Mouse (Mus musculus) fibroblast of lung, adult 2 months (primary cell): ENCODE measurements around the gene Atf7ip.
"Not testable (repeated sequence)": the region's sequence is repeated elsewhere in the genome, so short reads cannot be mapped to it uniquely, and the experiment has no call there.

Experiments used
- DNase-seq: peaks from one replicate; pipeline ENCODE4 v3.0.0-alpha.2; 2011; ENCODE audit warnings: low read depth

Gene Atf7ip

DNA sequence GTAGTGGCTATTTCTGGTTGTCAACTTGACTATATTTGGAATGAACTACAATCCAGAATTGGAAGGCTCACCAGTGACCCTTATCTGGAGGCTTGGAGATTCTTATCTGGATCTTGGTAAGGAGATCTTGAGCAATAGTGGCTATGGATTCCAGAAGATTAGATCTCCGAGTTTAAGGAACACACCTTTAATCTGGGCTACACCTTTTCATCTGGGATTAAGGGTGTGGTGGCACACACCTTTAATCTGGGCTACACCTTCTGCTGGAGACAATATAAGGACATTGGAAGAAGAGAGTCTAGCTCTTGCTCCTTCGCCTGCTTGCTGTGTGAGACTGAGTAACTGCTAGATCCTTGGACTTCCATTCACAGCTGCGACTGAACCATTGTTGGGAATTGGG, at the start of gene Atf7ip:
Gene Atf7ip, plus strand, starts transcription at position 301 of the 400 bp plus-strand sequence.
- not testable (repeated sequence) for DNase-seq

DNA sequence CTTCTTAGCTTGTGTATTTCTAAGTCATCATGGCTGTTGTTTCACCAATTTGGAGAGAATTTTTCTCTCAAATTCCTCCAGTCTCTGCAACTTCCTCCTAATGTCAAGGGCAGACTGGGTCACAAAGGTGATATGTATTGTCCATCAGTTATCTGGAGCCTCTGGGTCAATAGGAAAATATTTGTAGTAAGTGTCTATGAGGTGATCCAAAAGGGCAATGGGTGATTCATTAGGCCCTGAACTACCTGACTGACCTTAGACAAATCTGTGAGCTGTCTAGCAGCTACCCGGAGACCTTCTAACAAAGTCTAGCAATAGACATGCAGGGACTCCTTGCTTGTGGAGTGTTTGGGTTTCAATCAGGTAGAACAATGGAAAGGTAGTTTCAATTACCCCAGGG, 49.7 kb upstream of the Atf7ip start:
- DNase-seq = no peak

- DNase-seq = no peak
These were observed 46.8 kb upstream of the Atf7ip start for GRCm38 (mm10) chr6:136459156-136459555.

- DNase-seq = no peak
These were observed 42.5 kb upstream of the Atf7ip start for GRCm38 (mm10) chr6:136463491-136463890.

- no peak for DNase-seq
These were observed 41.8 kb upstream of the Atf7ip start for GRCm38 (mm10) chr6:136464121-136464621.

DNA sequence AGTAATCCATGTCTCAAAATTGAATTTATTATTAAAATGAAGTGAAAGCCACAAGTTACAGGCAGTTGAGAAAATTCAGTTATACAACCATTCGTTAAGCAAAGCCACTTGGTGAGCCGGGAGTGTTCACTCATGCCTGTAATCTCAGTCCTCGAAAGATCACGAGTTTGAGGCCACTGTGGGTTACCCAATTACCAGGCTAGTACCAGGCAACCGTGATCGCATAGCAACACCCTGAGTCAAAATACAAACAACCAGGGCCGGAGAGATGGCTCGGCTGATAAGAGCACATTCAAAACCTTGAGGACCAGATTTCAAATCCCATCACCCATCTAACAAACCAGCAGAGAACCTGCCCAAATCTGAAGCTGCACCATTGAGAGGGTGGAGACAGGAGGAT, 40.9 kb upstream of the Atf7ip start:
- no peak for DNase-seq

- peak; percentile 89 for DNase-seq
These were observed 40.0 kb upstream of the Atf7ip start for GRCm38 (mm10) chr6:136465959-136466381.

GRCm38 (mm10) chr6:136466956-136467750, 38.8 kb upstream of the Atf7ip start:
- no peak for DNase-seq

GRCm38 (mm10) chr6:136467837-136468236, 38.1 kb upstream of the Atf7ip start:
- no peak for DNase-seq

DNA sequence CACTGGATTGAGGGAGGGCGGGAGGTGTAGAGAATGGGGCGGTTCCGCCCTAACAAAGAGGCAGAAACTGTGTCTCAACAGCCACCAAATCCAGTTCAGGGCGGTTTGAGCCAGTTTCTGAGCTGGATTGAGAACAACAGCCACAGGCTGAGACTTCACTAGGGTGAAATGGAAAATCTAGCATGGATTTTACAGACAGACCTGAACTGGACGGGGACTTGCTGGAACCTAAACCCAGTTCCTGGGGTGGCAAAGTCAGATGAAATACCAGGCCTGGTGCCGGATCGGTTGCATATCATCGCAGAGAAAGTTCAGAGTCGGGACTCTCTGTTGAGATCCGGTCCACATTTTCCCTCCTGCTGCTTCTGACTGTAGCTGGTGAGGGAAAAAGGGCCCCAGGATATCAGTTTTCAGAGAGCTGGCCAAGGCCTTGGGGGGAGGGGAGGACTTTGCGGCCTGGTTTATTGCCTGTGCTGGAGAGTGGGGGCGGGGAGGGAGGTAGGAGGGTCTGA, 37.5 kb upstream of the Atf7ip start:
- DNase-seq = peak; percentile 96

- DNase-seq = no peak
These were observed 36.8 kb upstream of the Atf7ip start for GRCm38 (mm10) chr6:136468974-136469792.

GRCm38 (mm10) chr6:136469807-136470206, 36.2 kb upstream of the Atf7ip start:
- no peak for DNase-seq

- DNase-seq = peak; percentile 76
These were observed 35.4 kb upstream of the Atf7ip start for GRCm38 (mm10) chr6:136470321-136471230.

DNA sequence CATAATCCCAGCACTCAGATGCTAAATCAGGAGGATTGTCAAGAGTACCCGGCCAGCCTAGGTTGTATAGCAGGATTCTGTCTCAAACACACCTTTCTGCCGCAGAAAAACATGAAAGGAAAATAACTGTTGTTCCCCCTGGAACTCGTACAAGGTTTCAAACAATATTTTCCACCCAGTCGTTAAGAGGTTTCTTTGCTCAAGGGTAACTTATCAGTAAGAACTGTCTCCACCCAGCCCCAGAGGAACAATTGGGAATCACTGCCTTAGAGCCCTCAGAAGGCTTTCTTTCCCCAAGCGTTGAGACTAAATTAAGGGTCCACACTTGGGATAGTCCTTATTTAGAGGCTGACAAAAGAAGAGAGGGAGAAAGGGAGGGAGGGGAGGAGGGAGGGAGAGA, 34.4 kb upstream of the Atf7ip start:
- DNase-seq = no peak

GRCm38 (mm10) chr6:136472779-136473178, 33.2 kb upstream of the Atf7ip start:
- DNase-seq = no peak

- no peak for DNase-seq
These were observed 32.4 kb upstream of the Atf7ip start for GRCm38 (mm10) chr6:136473472-136474129.

DNA sequence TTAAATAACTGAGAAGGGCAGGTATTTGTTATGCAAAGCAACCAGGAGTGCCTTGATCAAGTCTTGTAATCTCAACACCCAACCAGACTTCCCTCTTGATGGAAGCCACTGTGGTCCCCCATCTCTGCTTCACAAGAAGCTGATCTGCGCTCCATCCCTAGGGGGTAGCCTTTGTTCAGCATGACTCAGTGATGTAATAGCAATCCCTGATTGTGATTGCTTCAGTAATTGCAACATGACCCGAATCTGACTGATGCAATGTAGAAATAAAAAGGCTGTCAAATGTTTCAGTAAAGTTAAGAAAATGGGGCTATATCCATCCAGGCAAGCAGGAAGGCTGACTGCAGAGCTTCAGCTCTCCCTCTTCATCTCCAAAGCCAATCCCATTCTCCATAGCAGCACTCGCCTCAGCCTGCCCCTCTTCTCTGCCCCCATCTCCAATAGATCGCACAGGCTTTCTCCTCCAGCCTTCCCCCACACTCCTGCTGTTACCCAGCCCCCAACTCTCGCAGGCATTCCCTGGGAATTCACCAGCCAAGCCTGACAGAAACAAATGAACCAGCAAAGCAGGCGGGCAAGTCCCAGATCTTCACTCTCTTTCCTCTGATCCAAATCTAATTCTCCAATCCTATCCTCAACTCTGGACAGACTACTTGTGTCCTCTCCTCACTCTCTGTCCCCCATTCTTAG, 30.7 kb upstream of the Atf7ip start:
- DNase-seq = no peak

- DNase-seq = no peak
These were observed 28.1 kb upstream of the Atf7ip start for GRCm38 (mm10) chr6:136477878-136478277.

GRCm38 (mm10) chr6:136483531-136483930, 22.4 kb upstream of the Atf7ip start:
- DNase-seq = no peak

- no peak for DNase-seq
These were observed 21.9 kb upstream of the Atf7ip start for GRCm38 (mm10) chr6:136484093-136484492.
